Mouse (Mus musculus) forebrain, embryonic 11.5 days (tissue): ENCODE results near the gene Usp19. TPM values are rescaled to one million over a fixed set of nuclear protein-coding genes. Genes with fewer than 3 reads are reported as not detected.
A peak's percentile ranks its signal among the peaks of the same experiment; 100 is the strongest.

Source experiments
- ATAC-seq: fragments of 200-750 bp; cut with Nextera tagmentation; replicated peaks from 2 replicates; pipeline ENCODE4 v1.8.0; 2017; ENCODE audit warnings: moderate TSS enrichment; ENCODE audit not compliant: low FRiP score
- DNase-seq: peaks from one replicate; pipeline ENCODE4 v3.0.0-alpha.2; 2017; ENCODE audit warnings: low spot score
- H3K27ac ChIP-seq: fragments of 300-500 bp; sonication (generic); 2 replicates; pipeline ENCODE4 v1.5.1; 2014; ENCODE audit warnings: low read depth, low read length
- H3K27me3 ChIP-seq: fragments of 300-500 bp; sonication (generic); 2 replicates; pipeline ENCODE4 v1.6.1; 2014; ENCODE audit warnings: mild to moderate bottlenecking, low read length, mixed read lengths; ENCODE audit not compliant: control insufficient read depth, insufficient read depth
- H3K36me3 ChIP-seq: fragments of 300-500 bp; sonication (generic); 2 replicates; pipeline ENCODE4 v1.6.1; 2014; ENCODE audit warnings: mild to moderate bottlenecking, low read length, moderate library complexity, mixed read lengths; ENCODE audit not compliant: control insufficient read depth, insufficient read depth
- H3K4me1 ChIP-seq: fragments of 300-500 bp; sonication (generic); replicated peaks from 2 replicates; pipeline ENCODE4 v1.6.1; 2014; ENCODE audit warnings: low read length, mixed read lengths; ENCODE audit not compliant: control insufficient read depth, insufficient read depth
- H3K4me2 ChIP-seq: fragments of 300-500 bp; sonication (generic); 2 replicates; pipeline ENCODE4 v1.6.1; 2014; ENCODE audit warnings: low read depth, mild to moderate bottlenecking, low read length, moderate library complexity, mixed read lengths; ENCODE audit not compliant: severe bottlenecking
- H3K4me3 ChIP-seq: fragments of 300-500 bp; sonication (generic); 2 replicates; pipeline ENCODE4 v1.5.1; 2014; ENCODE audit warnings: low read depth, low read length
- H3K9ac ChIP-seq: fragments of 300-500 bp; sonication (generic); 2 replicates; pipeline ENCODE4 v1.6.1; 2014; ENCODE audit warnings: low read length
- H3K9me3 ChIP-seq: fragments of 300-500 bp; sonication (generic); 2 replicates; pipeline ENCODE4 v1.6.1; 2016; ENCODE audit warnings: low read length, mixed read lengths; ENCODE audit not compliant: control insufficient read depth
- WGBS: fragments of 180-500 bp; shearing (Covaris S2); extraction: QIAGEN DNeasy Blood & Tissue Kit; methylation state at CpG from one replicate; pipeline ENCODE4 v1.1.7; 2014; 5-methylcytosine and 5-hydroxymethylcytosine counted together
- polyA plus RNA-seq: library from polyadenylated mRNA; unstranded; fragments of >200 nt; fragmentation: Nextera tagmentation; extraction: Ambion mirVana; gene quantifications from 2 replicates; pipeline ENCODE4 v1.2.1, GENCODE M21; 2014

The Usp19 gene
- polyA plus RNA-seq, 1 experiment from 2014 or later, result 90.0 TPM

DNA sequence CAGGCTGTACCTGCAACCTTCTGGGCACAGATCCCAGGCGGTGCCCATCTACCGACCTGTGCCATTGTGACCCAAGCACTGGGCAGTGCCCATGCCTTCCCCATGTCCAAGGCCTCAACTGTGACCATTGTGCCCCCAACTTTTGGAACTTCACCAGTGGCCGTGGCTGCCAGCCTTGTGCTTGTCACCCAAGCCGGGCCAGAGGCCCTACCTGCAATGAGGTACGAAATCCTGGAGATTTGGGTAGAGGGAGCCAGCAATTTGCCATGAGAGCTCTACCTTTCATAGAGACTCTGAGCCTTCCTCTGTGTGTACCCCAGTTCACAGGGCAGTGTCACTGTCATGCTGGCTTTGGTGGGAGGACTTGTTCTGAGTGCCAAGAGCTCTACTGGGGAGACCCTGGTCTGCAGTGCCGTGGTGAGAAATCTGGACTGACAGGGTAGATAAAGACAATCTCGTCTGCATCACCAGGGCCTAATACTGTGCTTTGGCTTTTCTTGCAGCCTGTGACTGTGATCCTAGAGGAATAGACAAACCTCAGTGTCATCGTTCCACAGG is 3.4 kb upstream of the Usp19 start:
- Histone ChIP-seq H3K36me3 (peaks cover 4% of the 10 kb centered on the region), H3K27me3 (no peaks in the 10 kb centered on the region), H3K4me3 (no peak overlapping the region), H3K9me3 (no peaks in the 10 kb centered on the region), H3K27ac (no peak overlapping the region), H3K4me1 (peaks cover 12% of the 10 kb centered on the region), H3K4me2 (no peak overlapping the region), H3K9ac (no peak overlapping the region)
- no peak for DNase-seq
- ATAC-seq, result no peak
- WGBS, result 95% methylated on average over 8 of the region's 8 CpGs

DNA sequence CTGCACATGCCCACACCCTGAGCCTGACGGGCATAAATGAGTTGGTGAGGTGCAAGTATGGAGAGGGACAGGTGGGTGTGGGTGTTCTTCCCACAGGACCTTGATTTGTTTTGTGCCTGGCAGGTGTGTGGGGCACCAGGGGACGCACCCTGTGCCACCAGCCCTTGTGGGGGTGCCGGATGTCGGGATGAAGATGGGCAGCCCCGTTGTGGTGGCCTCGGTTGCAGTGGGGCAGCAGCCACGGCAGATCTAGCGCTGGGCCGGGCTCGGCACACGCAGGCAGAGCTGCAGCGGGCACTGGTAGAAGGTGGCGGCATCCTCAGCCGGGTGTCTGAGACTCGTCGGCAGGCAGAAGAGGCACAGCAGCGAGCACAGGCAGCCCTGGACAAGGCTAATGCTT is 2.0 kb upstream of the Usp19 start:
- no peak overlapping the region for H3K4me3 ChIP-seq
- H3K4me1 ChIP-seq, result peaks cover 14% of the 10 kb centered on the region
- no peak for DNase-seq
- H3K27ac ChIP-seq, result no peak overlapping the region
- H3K4me2 ChIP-seq, result no peak overlapping the region
- H3K9me3 ChIP-seq, result no peaks in the 10 kb centered on the region
- WGBS, result 96% methylated on average over 17 of the region's 17 CpGs
- H3K36me3 ChIP-seq, result peaks cover 11% of the 10 kb centered on the region
- ATAC-seq, result no peak
- no peak overlapping the region for H3K9ac ChIP-seq
- H3K27me3 ChIP-seq, result no peaks in the 10 kb centered on the region

DNA sequence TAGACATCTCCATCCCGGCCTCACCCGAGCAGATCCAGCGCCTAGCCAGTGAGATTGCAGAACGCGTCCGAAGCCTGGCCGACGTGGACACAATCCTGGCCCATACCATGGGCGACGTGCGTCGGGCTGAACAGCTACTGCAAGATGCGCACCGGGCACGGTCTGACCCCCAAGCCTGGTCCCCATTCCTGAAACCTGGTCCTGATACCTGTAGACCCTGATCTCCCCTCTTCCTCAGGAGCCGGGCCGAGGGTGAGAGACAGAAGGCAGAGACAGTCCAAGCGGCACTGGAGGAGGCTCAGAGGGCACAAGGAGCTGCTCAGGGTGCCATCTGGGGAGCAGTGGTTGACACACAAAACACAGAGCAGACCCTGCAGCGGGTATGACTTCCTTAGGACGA is 1.2 kb upstream of the Usp19 start:
- Histone ChIP-seq H3K9ac (no peak overlapping the region; the same call in 1 of the 2 replicates), H3K27ac (no peak overlapping the region), H3K36me3 (peaks cover 15% of the 10 kb centered on the region), H3K27me3 (no peaks in the 10 kb centered on the region), H3K4me3 (no peak overlapping the region), H3K4me2 (no peak overlapping the region), H3K9me3 (no peaks in the 10 kb centered on the region), H3K4me1 (peaks cover 14% of the 10 kb centered on the region)
- WGBS, result 96% methylated on average over 20 of the region's 20 CpGs
- DNase-seq, result no peak
- ATAC-seq, result no peak

DNA sequence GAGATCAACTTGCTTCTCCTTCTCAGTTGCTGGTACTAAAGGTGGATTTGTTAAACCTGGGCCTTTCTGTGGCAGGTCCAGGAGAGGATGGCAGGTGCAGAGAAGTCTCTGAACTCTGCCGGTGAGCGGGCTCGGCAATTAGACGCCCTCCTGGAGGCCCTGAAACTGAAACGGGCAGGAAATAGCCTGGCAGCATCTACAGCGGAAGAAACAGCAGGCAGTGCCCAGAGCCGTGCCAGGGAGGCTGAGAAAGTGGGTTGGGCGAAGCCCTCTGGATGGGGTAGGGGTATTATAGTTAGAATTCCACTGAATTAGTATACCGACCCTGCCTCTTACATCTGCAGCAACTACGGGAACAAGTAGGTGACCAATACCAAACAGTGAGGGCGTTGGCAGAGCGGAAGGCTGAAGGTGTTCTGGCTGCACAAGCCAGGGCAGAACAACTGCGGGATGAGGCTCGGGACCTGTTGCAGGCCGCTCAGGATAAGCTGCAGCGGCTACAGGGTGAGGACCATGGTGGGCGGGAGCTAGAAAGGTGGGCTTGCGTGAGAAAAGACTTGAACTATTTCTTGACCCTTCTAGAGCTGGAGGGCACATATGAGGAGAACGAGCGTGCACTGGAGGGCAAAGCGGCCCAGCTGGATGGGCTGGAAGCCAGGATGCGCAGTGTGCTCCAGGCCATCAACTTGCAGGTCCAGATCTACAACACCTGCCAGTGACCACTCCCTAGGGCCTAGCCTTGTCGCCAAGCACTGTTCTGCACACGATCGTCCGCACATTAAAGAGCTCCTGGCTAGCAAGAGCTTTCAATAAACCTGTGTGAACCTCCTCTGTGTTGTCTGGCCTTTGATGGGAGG is 472 bp upstream of the Usp19 start:
- ATAC-seq (peak; percentile 28), DNase-seq (no peak)
- H3K36me3 ChIP-seq, result peaks cover 17% of the 10 kb centered on the region
- H3K4me1 ChIP-seq, result peaks cover 14% of the 10 kb centered on the region
- WGBS, result 71% methylated on average over 26 of the region's 26 CpGs
- H3K4me3 ChIP-seq, result peak overlapping the region; percentile 96
- peak overlapping the region; percentile 91 for H3K9ac ChIP-seq
- peak overlapping the region; percentile 85 for H3K4me2 ChIP-seq
- no peaks in the 10 kb centered on the region for H3K27me3 ChIP-seq
- H3K27ac ChIP-seq, result peak overlapping the region; percentile 91
- no peaks in the 10 kb centered on the region for H3K9me3 ChIP-seq

DNA sequence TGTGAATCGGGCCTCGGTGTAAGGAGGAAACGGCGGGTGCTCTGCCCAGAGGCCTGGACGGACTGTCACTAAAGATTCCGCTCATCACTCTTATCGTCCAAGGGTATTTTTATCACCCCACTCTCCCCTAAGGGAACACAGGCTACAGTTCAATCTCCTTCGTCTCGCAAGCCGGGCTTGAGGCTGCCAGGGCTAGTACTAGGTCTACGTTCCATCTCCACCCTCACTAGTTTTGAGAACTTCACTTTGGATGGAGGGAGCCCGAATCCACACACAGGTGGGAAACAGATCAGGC is 831 bp downstream of the Usp19 start:
- peak overlapping the region; percentile 91 for H3K9ac ChIP-seq
- peak overlapping the region; percentile 91 for H3K27ac ChIP-seq
- peaks cover 21% of the 10 kb centered on the region for H3K36me3 ChIP-seq
- ATAC-seq, result no peak
- DNase-seq, result no peak
- no peaks in the 10 kb centered on the region for H3K9me3 ChIP-seq
- peaks cover 14% of the 10 kb centered on the region for H3K4me1 ChIP-seq
- H3K4me2 ChIP-seq, result peak overlapping the region; percentile 85
- H3K27me3 ChIP-seq, result no peaks in the 10 kb centered on the region
- H3K4me3 ChIP-seq, result peak overlapping the region; percentile 96
- WGBS, result 17% methylated on average over 12 of the region's 12 CpGs

DNA sequence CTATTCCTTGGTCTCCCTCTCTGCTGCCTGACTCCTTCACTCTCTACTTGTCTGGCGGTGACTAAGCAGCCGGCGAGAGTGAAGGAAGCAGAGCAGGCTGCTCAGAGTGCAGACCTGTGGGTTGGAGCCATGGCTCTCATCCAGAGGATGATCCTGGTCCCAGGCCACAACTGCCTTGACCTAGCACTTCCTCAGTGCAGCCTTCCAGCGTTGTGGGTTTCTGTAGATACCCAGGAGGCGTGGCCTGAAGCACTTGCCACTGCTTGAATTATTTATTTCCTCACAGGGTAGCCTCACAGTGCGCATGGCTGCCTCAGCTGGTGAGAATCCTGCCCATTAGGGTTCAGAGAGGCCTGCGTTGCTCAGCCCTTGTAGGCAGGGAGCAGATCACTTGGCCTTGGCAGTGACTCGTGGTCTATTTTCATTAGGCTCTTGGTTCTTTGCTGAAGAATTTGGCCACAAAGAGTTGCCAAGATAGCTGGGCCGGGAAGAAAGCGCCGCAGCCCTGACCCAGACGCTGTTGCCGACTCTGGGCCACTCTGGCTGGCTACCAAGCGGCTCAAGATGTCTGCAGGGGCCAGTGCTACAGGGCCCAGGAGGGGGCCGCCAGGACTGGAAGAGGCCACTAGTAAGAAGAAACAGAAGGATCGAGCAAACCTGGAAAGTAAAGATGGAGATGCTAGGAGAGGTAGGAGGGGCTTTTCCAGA is 1.8 kb downstream of the Usp19 start:
- H3K4me1 ChIP-seq, result peaks cover 14% of the 10 kb centered on the region
- peak overlapping the region; percentile 91 for H3K9ac ChIP-seq
- ATAC-seq (no peak), DNase-seq (no peak)
- peak overlapping the region; percentile 85 for H3K4me2 ChIP-seq
- H3K9me3 ChIP-seq, result no peaks in the 10 kb centered on the region
- H3K36me3 ChIP-seq, result peaks cover 28% of the 10 kb centered on the region
- 90% methylated on average over 16 of the region's 16 CpGs for WGBS
- peak overlapping the region; percentile 96; the same call in 1 of the 2 replicates for H3K4me3 ChIP-seq
- H3K27ac ChIP-seq, result no peak overlapping the region
- no peaks in the 10 kb centered on the region for H3K27me3 ChIP-seq

DNA sequence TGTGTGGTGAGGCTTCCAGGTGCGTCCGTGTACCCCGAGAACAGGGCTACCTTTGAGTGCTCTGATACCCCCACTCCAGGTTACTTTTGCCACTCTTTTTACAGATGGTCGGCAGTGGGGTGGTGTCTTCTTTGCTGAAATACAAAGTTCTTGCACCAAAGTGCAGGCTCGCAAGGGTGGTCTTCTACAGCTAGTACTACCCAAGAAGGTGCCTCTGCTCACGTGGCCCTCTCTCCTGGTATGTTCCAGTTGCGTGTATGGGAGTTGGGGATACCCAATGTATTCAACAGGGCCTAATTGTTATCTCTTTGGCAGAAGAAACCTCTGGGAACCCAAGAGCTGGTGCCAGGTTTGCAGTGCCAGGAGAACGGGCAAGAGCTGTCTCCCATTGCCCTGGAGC is 2.8 kb downstream of the Usp19 start:
- no peaks in the 10 kb centered on the region for H3K27me3 ChIP-seq
- 96% methylated on average over 8 of the region's 8 CpGs for WGBS
- H3K9ac ChIP-seq, result no peak overlapping the region
- no peak overlapping the region for H3K27ac ChIP-seq
- H3K4me2 ChIP-seq, result no peak overlapping the region
- H3K36me3 ChIP-seq, result peaks cover 35% of the 10 kb centered on the region
- no peaks in the 10 kb centered on the region for H3K9me3 ChIP-seq
- ATAC-seq, result no peak
- DNase-seq, result no peak
- peaks cover 14% of the 10 kb centered on the region for H3K4me1 ChIP-seq
- H3K4me3 ChIP-seq, result no peak overlapping the region

DNA sequence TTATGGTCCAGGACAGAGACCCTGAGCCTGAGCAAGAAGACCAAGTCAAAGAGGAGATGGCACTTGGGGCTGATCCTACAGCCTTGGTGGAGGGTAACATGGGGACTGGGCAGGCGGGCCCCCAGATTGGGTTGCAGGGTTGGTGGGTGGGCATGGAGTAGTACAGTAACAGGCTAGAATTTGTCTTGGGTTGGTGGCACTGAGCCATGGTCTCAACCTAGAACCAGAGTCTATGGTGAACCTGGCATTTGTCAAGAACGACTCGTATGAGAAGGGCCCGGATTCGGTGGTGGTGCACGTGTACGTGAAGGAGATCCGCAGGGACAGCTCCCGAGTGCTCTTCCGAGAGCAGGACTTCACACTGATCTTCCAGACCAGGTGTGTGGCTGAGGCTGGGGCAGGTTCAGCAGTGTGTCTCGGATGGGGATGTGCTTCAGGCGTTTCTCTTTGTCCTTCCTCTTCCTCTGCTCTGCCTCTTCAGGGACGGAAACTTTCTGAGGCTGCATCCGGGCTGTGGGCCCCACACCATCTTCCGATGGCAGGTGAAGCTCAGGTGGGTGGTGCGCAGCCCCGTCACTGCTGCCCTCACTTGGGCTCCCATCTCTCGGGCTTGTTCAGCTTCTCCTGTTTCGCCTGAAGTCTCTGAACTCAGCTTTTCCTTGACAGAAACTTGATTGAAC is 3.9 kb downstream of the Usp19 start:
- no peaks in the 10 kb centered on the region for H3K27me3 ChIP-seq
- H3K9ac ChIP-seq, result no peak overlapping the region
- WGBS, result 95% methylated on average over 19 of the region's 19 CpGs
- peaks cover 41% of the 10 kb centered on the region for H3K36me3 ChIP-seq
- H3K9me3 ChIP-seq, result no peaks in the 10 kb centered on the region
- no peak overlapping the region for H3K4me3 ChIP-seq
- no peak overlapping the region for H3K27ac ChIP-seq
- H3K4me2 ChIP-seq, result no peak overlapping the region
- H3K4me1 ChIP-seq, result peaks cover 14% of the 10 kb centered on the region
- DNase-seq, result no peak
- ATAC-seq, result no peak
